Mouse (Mus musculus): ENCODE data around the gene Sipa1l1. TPM values are rescaled to one million over a fixed set of nuclear protein-coding genes. Genes with fewer than 3 reads are reported as not detected.
A peak's percentile ranks its signal among the peaks of the same experiment; 100 is the strongest.

Sipa1l1 gene
- polyA plus RNA-seq, 1 experiment from 2014 or later, result 34.8 TPM

- Histone ChIP-seq H3K36me3 (no peaks in the 10 kb centered on the region), H3K27ac (no peak overlapping the region), H3K9me3 (no peaks in the 10 kb centered on the region), H3K4me1 (no peaks in the 10 kb centered on the region), H3K27me3 (no peaks in the 10 kb centered on the region), H3K9ac (no peak overlapping the region; the same call in 1 of the 2 replicates), H3K4me2 (peak overlapping the region; percentile 59), H3K4me3 (peak overlapping the region; percentile 25)
- no peak for ATAC-seq (ENCODE audit: insufficient number of reproducible peaks, insufficient read depth, low FRiP score, low TSS enrichment, low read depth)
- 28% methylated on average over 11 of the region's 11 CpGs for WGBS
These were observed 328.9 kb downstream of the Sipa1l1 start for GRCm38 (mm10) chr12:82497866-82498631.

DNA sequence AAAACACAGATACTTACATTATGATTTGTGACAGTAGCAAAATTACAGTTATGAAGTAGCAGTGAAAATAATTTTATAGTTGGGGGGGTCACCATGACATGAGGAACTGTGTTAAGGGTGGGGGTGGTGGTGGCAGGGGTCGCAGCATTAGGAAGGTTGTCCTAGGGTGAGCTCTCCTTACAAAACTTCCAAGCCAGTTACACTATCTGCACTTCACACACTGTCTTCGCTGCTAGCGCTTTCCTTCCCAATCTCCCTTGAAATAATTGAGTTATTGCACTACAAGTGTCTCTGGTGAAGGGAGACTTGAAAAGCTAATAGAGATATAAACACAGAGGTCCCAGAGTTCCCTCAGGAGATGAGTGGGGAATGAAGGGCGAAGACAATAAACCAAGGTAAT lies 329.6 kb downstream of the Sipa1l1 start:
- no peak overlapping the region for H3K9ac ChIP-seq

GRCm38 (mm10) chr12:82499731-82500130 lies 330.6 kb downstream of the Sipa1l1 start:
- no peak overlapping the region for H3K27ac ChIP-seq

More for the DNA sequence above, 329.6 kb downstream of the Sipa1l1 start:
- Histone ChIP-seq H3K9me3 (no peaks in the 10 kb centered on the region), H3K27me3 (no peaks in the 10 kb centered on the region), H3K4me3 (no peak overlapping the region), H3K36me3 (no peaks in the 10 kb centered on the region), H3K4me2 (no peak overlapping the region), H3K27ac (no peak overlapping the region), H3K4me1 (no peaks in the 10 kb centered on the region)
- 87% methylated on average over 4 of the region's 4 CpGs for WGBS
- ATAC-seq (ENCODE audit: insufficient number of reproducible peaks, insufficient read depth, low FRiP score, low TSS enrichment, low read depth), result no peak

More at GRCm38 (mm10) chr12:82499731-82500130, 330.6 kb downstream of the Sipa1l1 start:
- WGBS, result 87% methylated on average over 5 of the region's 5 CpGs
- H3K9ac ChIP-seq, result no peak overlapping the region
- H3K27me3 ChIP-seq, result no peaks in the 10 kb centered on the region
- no peak overlapping the region for H3K4me3 ChIP-seq
- no peaks in the 10 kb centered on the region for H3K9me3 ChIP-seq
- H3K4me1 ChIP-seq, result no peaks in the 10 kb centered on the region
- ATAC-seq (ENCODE audit: insufficient number of reproducible peaks, insufficient read depth, low FRiP score, low TSS enrichment, low read depth), result no peak
- H3K36me3 ChIP-seq, result no peaks in the 10 kb centered on the region
- H3K4me2 ChIP-seq, result no peak overlapping the region
